Mouse (Mus musculus) large intestine, adult 2 months (tissue): ENCODE data around the gene Gm49366. TPM values are rescaled to one million over a fixed set of nuclear protein-coding genes. Genes with fewer than 3 reads are reported as not detected.
"Not testable (repeated sequence)": the region's sequence is repeated elsewhere in the genome, so short reads cannot be mapped to it uniquely, and the experiment has no call there.

Experiments
- DNase-seq: peaks from one replicate; pipeline ENCODE4 v3.0.0-alpha.2; 2012; ENCODE audit warnings: low read depth, low spot score
- WGBS: fragments of 180-500 bp; shearing (Covaris S2); methylation state at CpG from one replicate; pipeline ENCODE4 v1.1.7; 2018; 5-methylcytosine and 5-hydroxymethylcytosine counted together
- polyA plus RNA-seq: library from polyadenylated mRNA; depleted of rRNA; stranded (reverse); fragments of >200 nt; gene quantifications from 2 replicates; pipeline ENCODE4 v1.2.3, GENCODE M21; 2012; rRNA removed

Gm49366 gene
- polyA plus RNA-seq, 1 experiment = not detected

DNA sequence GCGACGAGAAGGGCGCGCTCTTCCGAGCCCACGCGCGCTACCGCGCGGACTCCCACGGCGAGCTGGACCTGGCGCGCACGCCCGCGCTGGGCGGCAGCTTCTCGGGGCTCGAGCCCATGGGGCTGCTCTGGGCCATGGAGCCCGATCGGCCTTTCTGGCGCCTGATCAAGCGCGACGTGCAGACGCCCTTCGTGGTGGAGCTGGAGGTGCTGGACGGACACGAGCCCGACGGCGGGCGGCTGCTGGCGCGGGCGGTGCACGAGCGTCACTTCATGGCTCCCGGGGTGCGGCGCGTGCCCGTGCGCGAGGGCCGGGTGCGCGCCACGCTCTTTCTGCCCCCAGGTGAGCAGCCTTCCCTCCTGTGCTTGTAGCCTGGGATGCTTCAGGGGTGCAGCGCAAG is 30.8 kb downstream of the Gm49366 start:
- DNase-seq = not testable (repeated sequence)
- WGBS = 2% methylated on average over 48 of the region's 52 CpGs

DNA sequence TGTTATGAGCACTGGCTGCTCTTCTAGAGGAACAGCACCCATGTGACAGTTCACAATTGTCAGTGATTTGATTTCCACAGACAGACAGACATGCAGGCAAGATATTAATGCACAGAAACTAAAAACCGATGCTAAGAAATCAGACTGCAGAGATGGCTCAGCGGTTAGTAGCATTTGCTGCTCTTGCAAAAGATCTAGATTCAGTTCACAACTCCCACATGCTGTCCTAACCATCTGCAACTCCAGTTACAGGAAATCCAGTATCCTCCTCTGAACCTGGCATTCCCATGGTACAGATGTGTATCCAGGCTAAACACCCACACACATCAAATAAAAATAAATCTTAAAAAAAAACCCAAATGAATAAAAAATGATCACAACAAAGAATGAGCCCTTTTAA is 33.0 kb downstream of the Gm49366 start:
- no peak for DNase-seq
- 93% methylated on average over 2 of the region's 2 CpGs for WGBS

DNA sequence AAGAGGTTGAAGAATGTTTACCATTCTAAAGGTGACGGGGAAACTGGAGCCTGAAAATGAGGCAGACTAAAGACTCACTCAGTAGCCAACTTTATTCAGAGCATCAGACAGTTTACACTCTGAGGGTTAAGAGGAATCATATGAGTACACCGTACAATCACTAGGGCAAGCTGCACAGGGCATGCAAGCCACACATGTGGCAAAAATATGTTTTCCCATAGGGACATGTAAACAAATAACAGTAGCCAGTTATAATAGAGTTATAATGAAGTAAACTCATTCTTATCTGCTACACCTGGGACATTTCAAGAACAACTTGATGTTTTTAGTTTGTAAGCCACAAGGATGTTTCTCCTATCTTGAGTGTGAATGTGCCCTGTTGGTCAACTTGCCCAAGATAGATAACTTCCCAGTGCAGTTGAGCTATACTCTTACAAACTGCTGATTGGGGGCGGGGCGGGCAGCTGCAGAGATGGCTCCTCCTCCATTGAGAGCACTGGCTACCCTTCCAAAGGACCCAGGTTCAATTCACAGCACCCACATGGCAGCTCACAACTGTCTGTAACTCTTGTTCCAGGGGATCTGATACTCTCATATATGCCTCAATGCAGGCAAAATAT is 38.7 kb downstream of the Gm49366 start:
- 90% methylated on average over 4 of the region's 4 CpGs for whole genome bisulfite sequencing
- DNase-seq = no peak

DNA sequence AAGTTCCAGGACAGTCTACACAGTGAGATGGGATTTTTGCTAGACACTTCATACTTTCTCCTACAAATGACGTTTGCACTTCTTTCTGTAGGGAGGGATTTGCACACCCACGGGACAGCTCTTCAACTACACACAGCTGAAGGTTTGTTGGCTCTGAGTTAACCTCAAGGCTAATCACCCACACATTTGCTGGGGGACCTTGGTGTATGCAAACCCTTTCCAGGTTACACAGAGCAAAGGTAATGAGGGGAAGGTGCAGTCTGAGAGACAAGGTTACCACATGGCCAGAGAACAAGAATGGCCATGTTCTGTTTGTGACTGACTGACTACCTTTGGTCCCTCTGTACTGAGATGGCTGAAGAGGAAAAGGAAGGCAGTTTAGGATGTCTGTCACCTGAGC is 45.1 kb downstream of the Gm49366 start:
- WGBS = 66% methylated on average over 2 of the region's 2 CpGs
- DNase-seq = no peak

DNA sequence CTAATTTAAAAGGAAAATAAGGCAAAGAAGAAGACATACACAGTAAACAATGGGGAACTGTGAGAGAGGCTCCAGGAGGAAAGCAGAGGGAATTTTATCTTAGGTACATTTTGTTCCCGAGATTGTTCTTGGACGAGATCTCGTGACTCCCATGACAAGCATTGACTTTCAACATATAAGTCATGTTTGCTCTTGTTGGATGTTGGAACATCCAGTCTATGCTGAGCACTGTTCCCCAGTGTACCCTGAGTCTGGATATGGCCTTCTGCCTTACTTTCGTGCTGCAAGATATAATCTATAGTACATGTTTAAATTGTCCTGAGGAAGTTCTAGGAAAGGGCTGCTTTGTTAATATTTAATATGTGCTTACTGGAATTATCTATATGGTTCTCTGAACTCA is 45.8 kb downstream of the Gm49366 start:
- DNase-seq = no peak
- WGBS = 30% methylated on average over 4 of the region's 4 CpGs

DNA sequence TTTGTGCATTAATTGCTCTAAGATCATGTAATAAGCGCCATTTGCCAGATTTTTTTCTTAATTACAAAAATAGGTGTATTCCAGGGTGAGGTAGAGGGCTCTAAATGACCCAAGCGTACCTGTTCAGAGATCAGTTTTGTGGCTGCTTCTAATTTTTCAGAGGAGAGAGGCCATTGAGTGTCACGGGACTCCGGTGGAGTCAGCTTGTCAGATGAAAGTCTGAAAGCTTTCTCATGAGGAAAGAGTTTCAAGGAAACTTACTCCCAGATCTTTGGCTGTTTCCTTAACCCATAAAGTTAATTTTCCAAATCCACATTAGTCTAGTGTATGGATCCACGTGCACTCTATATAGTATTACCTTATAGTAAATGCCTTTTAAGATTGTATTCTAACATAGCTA is 55.9 kb downstream of the Gm49366 start:
- not testable (repeated sequence) for DNase-seq
- 92% methylated on average over 5 of the region's 5 CpGs for WGBS

DNA sequence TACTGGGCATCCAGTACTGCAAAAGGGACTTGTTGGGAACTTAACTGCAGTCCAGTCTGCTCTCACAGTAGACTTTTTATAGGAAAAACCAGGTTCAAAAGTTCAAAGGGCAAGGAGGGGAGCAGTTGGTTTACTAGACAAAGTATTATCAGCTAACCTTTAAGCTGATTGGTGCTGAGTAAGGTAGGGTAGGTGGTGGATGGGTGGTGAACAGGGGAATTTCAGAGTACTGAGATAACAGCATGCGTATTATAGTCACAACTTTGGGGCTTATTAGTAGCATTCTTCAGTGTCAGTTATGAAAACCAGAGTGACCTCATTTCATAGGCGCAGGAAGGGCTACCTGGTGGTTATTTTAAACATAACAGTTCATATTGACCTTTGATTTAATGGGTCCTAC is 60.9 kb downstream of the Gm49366 start:
- no peak for DNase-seq
- WGBS = 94% methylated on average over 2 of the region's 2 CpGs

DNA sequence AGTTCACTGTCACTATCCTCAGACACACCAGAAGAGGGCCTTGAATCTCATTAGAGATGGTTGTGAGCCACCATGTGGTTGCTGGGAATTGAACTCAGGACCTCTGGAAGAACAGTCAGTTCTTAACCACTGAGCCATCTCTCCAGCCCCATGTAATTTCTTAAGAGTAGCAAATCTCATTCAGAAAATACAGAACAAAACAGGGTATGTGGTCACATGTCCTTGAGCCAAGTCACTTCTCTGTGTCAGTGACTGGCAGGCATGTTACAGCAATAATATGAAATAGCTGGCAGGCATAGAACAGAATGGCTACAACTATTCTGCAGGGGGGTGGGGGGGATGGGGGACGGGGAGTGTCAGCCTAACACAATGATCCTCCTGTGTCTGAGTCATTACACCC is 61.3 kb downstream of the Gm49366 start:
- no peak for DNase-seq
- 24% methylated on average over 1 of the region's 1 CpGs for WGBS

DNA sequence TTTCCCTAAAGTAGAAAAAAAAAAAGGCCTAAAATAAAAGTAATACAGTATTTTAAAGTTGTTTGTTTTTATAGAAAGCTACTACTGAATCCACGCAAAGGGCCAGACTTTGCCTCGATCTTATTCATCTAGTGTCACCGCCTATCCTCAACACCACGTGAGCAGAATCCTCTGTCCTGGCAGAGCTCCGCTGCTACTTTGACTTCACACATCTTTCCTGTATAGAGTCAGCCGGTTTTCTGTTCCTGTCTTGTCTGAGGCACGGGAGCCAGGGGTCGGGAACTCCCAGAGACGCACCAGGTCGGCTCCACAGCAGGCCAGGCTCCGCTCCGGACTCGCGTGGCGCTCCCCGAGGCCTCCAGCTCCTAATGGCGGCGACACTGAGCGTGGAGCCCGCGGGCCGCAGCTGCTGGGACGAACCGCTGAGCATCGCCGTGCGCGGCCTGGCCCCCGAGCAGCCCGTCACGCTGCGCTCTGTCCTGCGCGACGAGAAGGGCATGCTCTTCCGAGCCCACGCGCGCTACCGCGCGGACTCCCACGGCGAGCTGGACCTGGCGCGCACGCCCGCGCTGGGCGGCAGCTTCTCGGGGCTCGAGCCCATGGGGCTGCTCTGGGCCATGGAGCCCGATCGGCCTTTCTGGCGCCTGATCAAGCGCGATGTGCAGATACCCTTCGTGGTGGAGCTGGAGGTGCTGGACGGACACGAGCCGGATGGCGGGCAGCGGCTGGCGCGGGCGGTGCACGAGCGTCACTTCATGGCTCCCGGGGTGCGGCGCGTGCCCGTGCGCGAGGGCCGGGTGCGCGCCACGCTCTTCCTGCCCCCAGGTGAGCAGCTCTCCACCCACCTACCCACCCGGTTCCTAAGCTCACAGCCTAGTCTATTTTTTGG is 62.1 kb downstream of the Gm49366 start, which contains the start of gene Acot6:
TSS of gene Acot6 (plus strand) at position 51 of the 889 bp plus-strand sequence.
- DNase-seq = not testable (repeated sequence)
- WGBS = under 1% methylated on average over 79 of the region's 80 CpGs

DNA sequence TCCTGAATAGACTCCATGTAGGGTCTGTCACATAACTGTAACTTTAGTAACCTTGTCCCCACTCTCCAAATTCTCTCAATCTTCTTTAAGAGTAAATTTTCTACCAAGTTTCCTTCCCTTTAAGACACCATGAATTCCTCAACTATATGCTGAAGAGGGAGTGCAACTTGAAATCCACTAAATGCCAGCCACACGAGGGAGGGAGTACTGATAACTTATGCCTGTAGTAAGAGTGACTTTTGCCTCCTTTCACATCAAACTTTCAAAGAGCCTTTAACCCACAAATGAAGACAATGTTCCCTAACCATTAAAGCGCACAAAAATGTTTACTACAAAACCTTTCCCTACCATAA is 62.7 kb downstream of the Gm49366 start:
- WGBS = 53% methylated on average over 2 of the region's 2 CpGs
- no peak for DNase-seq

DNA sequence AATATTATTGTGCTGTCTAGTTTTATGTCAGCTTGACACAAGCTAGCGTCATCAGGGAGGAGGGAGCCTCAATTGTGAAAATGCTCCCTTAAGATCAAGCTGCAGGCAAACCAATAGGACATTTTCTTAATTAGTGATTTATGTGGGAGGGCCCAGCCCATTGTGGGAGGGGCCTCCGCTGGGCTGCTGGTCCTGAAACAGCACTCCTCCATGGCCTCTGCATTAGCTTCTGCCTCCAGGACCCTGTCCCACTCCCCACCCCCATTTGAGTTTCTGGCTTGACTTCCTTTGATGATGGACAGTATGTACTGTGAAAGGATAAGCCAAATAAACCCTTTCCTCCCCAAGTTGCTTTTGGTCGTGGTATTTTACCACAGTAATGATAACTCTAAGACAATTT is 68.3 kb downstream of the Gm49366 start:
- 82% methylated on average over 3 of the region's 3 CpGs for WGBS
- DNase-seq = no peak

DNA sequence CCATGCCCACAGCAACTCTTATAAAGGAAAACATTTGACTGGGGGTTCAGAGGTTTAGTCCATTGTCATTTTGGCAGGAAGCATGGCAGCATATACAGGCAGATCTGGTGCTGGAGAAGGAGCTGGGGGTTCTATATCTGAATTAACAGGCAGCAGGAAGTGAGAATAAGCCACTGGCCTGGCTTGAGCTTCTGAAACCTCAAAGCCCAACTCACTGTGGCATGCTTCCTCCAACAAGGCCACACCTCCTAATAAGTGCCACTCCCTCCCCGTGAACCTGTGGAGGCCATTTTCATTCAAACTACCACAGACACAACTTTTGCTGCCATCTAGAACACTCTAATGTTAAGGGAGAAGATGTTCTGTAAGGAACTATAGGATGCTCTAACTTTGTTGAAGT is 69.0 kb downstream of the Gm49366 start:
- 28% methylated on average over 1 of the region's 1 CpGs for WGBS
- no peak for DNase-seq

Other genes starting within 250 kb of the Gm49366 start
- gene Numb, start 117.0 kb upstream of the Gm49366 start, polyA plus RNA-seq = 52.4 and 117 TPM in 2 replicates
- 10.8 and 13.6 TPM in 2 replicates for gene Riox1, start 88.3 kb upstream of the Gm49366 start, polyA plus RNA-seq
- gene Heatr4, start 54.1 kb upstream of the Gm49366 start, polyA plus RNA-seq = not detected in 2 replicates
- gene Acot2, start 51.1 kb upstream of the Gm49366 start, polyA plus RNA-seq = 2.2 and 4.0 TPM in 2 replicates
- gene Acot1, start 29.4 kb upstream of the Gm49366 start, polyA plus RNA-seq = 1.6 and 2.5 TPM in 2 replicates
- 4.5 and 8.5 TPM in 2 replicates for gene Acot4, start 556 bp upstream of the Gm49366 start, polyA plus RNA-seq
- gene Acot3, start 13.2 kb downstream of the Gm49366 start, polyA plus RNA-seq = not detected in 2 replicates
- 0.15 TPM in 1 of 2 replicates, not detected in the other for gene Acot5, start 30.4 kb downstream of the Gm49366 start, polyA plus RNA-seq
- 0.63 and 0.78 TPM in 2 replicates for gene Acot6, start 61.7 kb downstream of the Gm49366 start, polyA plus RNA-seq
- 0.69 and 1.2 TPM in 2 replicates for gene Dnal1, start 75.4 kb downstream of the Gm49366 start, polyA plus RNA-seq
- gene Pnma1, start 109.6 kb downstream of the Gm49366 start, polyA plus RNA-seq = 0.16 and 0.22 TPM in 2 replicates
- gene Elmsan1, start 179.9 kb downstream of the Gm49366 start, polyA plus RNA-seq = 9.1 and 15.3 TPM in 2 replicates
- gene Ptgr2, start 246.3 kb downstream of the Gm49366 start, polyA plus RNA-seq = 9.4 and 13.3 TPM in 2 replicates